Mouse (Mus musculus): ENCODE data around the gene Sh2b3. TPM values are rescaled to one million over a fixed set of nuclear protein-coding genes. Genes with fewer than 3 reads are reported as not detected.

The Sh2b3 gene
- polyA plus RNA-seq, 1 experiment from 2014 or later, result 6.9 TPM

GRCm38 (mm10) chr5:121767564-121767963 lies 69.9 kb downstream of the Sh2b3 start:
- Histone ChIP-seq H3K4me1 (replicated peaks) (no peaks in the 10 kb centered on the region), H3K9me3 (no peaks in the 10 kb centered on the region), H3K27ac (replicated peaks) (no peak overlapping the region), H3K36me3 (peaks cover 24% of the 10 kb centered on the region), H3K27me3 (no peaks in the 10 kb centered on the region), H3K9ac (no peak overlapping the region), H3K4me3 (no peak overlapping the region), H3K4me2 (no peak overlapping the region)
- WGBS, result 92% methylated on average over 2 of the region's 2 CpGs
- no peak for ATAC-seq (ENCODE audit: low read depth)

- no peaks in the 10 kb centered on the region for H3K27me3 ChIP-seq
- no peak for ATAC-seq (ENCODE audit: low read depth)
- H3K4me1 ChIP-seq (replicated peaks), result 0 out of 2 replicates have a peak, but pooled peaks cover 4% of the 10 kb centered on the region
- H3K27ac ChIP-seq (replicated peaks), result no peak overlapping the region
- peaks cover 15% of the 10 kb centered on the region; the same call in 1 of the 2 replicates for H3K36me3 ChIP-seq
- H3K4me2 ChIP-seq, result no peak overlapping the region
- no peak overlapping the region for H3K9ac ChIP-seq
- no peak overlapping the region for H3K4me3 ChIP-seq
- 92% methylated on average over 4 of the region's 4 CpGs for WGBS
- no peaks in the 10 kb centered on the region for H3K9me3 ChIP-seq
Measured at GRCm38 (mm10) chr5:121766038-121766773, 71.2 kb downstream of the Sh2b3 start.

Small RNA genes within 50 kb of the gene (microRNA-seq; reads per million reads assigned to microRNA genes)
- 0.44 reads per million for gene Mir7031

Other genes with a start within 250 kb of the Sh2b3 start
- 126 and 133 TPM in 2 replicates for gene Aldh2, start 243.8 kb downstream of the Sh2b3 start, polyA plus RNA-seq (2015; fragmentation: Nextera tagmentation; extraction: Ambion mirVana)
- 1.6 and 2.0 TPM in 2 replicates for gene Acad12, start 218.7 kb downstream of the Sh2b3 start, polyA plus RNA-seq (2015; fragmentation: Nextera tagmentation; extraction: Ambion mirVana)
- gene Acad10, start 177.1 kb downstream of the Sh2b3 start, polyA plus RNA-seq (2015; fragmentation: Nextera tagmentation; extraction: Ambion mirVana), result 1.3 and 1.6 TPM in 2 replicates
- gene Brap, start 177.1 kb downstream of the Sh2b3 start, polyA plus RNA-seq (2015; fragmentation: Nextera tagmentation; extraction: Ambion mirVana), result 46.1 and 47.3 TPM in 2 replicates
- 83.7 and 89.1 TPM in 2 replicates for gene Atxn2, start 126.3 kb downstream of the Sh2b3 start, polyA plus RNA-seq (2015; fragmentation: Nextera tagmentation; extraction: Ambion mirVana)
- 41.1 and 41.5 TPM in 2 replicates for gene Pheta1, start 11.3 kb upstream of the Sh2b3 start, polyA plus RNA-seq (2015; fragmentation: Nextera tagmentation; extraction: Ambion mirVana)
- gene Cux2, start 212.5 kb upstream of the Sh2b3 start, polyA plus RNA-seq (2015; fragmentation: Nextera tagmentation; extraction: Ambion mirVana), result 28.5 and 29.8 TPM in 2 replicates

All from neural tube, embryonic 13.5 days (tissue).